Mouse (Mus musculus) E14TG2a.4 (cell line): ENCODE results near the gene Ctnnal1.

Experiments used
- CTCF ChIP-seq: conservative IDR thresholded peaks from 2 replicates; pipeline ENCODE4 v1.5.1; 2014; ENCODE audit warnings: low read length
- POU5F1 ChIP-seq: IDR thresholded peaks from 2 replicates; pipeline ENCODE4 v1.6.1; 2014; ENCODE audit warnings: low read length, borderline replicate concordance

DNA sequence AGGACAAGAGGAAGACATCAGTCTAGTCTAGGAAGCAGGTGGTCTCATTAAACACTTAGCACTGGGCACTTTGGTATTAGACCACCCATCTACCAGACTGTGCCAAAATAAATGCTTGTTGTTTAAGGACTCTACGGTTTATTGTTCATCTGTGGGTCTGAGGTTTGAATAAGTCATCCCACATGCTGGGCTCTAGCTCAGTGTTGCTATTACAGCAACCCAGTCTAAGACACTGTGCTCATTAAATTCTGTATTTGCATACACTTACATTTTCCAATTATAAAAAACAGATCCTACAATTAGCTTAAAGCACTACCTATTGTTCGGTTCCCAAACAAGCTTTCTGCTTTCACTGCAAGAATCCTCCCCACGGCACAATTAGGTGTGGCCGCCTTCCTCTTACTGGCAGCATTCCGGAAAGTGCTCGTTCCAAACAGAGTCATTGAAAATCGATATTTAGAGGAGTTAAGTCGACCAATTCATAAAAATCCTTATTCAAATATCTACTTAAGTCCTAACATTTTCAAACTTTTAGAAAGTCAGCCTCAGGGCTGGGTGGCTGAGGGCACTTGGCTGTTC lies 8.5 kb downstream of the Ctnnal1 start:
- TF ChIP-seq CTCF = no peak
- TF ChIP-seq POU5F1 = no peak
